Mouse (Mus musculus): ENCODE measurements around the gene Eif4g3.
"Not testable (repeated sequence)": the region's sequence is repeated elsewhere in the genome, so short reads cannot be mapped to it uniquely, and the experiment has no call there.

Gene Eif4g3

GRCm38 (mm10) chr4:138022761-138023160, 29.9 kb downstream of the Eif4g3 start:
- no peak for DNase-seq (ENCODE audit: extremely low spot score)

- DNase-seq (ENCODE audit: extremely low spot score) = no peak
Observed at GRCm38 (mm10) chr4:138023403-138024100, 30.7 kb downstream of the Eif4g3 start.

- DNase-seq (ENCODE audit: extremely low spot score) = no peak
Observed at GRCm38 (mm10) chr4:138029168-138029567, 36.3 kb downstream of the Eif4g3 start.

- no peak for DNase-seq (ENCODE audit: extremely low spot score)
Observed at GRCm38 (mm10) chr4:138031828-138032227, 39.0 kb downstream of the Eif4g3 start.

DNA sequence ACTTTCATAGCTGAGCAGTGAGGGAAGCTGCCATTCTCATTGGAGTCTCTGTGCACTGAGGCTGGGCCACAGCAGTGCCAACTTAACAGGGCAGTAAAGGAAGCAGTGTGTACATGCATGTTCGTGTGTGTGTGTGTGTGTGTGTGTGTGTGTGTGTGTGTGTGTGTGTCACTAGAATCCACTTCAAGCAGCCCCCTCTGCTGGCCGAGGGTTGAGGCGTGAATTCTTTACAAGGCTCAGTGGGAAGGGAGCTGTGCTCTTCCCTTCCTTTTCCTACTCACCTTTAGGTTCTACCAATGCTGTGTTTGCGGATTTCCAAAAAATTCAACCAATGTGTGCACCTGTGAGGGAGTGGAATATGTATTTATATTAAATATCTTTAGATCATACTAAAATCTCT, 41.0 kb downstream of the Eif4g3 start:
- DNase-seq (ENCODE audit: extremely low spot score) = no peak

DNA sequence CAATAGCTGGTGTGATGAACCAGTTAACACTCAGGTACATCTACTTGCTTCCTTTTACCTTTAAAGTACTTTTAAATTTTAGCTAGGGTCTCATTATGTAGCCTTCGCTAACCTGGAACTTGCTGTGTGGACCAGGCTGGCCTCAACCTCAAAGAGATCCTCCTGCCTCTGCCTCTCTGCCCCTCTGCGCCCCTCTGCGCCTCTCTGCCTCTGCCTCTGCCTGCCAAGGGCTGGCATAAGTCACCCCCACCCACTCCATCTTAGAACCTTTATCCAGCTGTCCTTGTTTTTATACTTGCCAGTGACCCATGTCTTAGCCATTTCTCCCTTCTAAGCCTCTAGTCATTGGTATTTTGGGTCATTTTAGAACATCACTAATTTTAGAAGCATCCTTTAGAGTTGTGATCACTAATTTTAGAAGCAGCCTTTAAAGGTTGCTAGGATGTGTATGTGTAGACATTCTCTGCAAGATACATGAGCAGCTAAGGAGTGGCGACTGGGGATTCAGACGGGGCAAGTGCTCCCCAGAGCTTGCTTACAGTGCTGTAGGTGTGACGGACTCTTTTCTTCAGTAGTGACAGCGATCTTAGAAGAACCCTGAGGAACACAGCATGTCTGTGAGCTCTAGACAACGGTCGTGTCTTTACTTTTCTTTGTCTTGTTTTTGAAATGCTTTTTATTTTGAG, 42.8 kb downstream of the Eif4g3 start:
- no peak for DNase-seq (ENCODE audit: extremely low spot score)

DNA sequence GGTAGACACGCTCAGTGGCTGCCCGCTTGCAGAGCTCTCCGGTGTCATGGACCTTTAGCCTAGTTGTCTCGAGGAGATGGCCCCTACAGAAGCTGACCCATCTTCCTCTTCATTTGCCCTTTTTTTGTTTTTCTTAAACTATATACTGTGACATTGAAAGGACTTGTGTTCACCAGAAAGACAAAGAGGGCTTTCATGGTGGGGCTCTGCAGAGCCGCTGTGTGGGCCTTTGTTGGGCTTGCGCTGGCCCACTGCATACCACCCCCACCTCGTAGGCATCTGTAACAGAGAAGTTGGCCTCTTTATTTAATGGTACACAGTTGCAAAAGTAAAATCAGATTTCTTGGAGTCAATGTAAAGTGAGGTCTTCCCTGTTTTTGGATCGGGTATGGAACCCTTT, 44.3 kb downstream of the Eif4g3 start:
- peak; percentile 22 for DNase-seq (ENCODE audit: extremely low spot score)

DNA sequence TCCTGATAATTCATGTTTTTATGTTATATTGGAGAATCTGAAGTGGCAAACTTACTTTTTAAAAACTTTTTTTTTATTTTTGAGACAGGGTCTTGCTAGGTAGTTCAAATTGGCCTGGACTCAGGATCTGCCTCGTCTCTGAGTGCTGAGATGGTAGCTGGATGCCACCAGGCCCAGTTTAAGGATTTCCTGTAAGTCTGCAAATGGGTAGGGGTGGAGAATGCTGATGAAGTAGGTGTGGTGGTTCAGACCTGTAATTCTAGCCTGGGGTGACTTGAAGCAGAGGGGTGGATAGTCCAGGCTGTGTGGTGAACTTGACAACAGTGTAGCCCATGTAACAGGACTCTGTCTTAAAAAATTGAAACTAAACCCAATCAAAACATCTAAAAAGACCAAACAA, 45.1 kb downstream of the Eif4g3 start:
- DNase-seq (ENCODE audit: extremely low spot score) = no peak

GRCm38 (mm10) chr4:138038365-138039274, 45.8 kb downstream of the Eif4g3 start:
- DNase-seq (ENCODE audit: extremely low spot score) = no peak

- DNase-seq (ENCODE audit: extremely low spot score) = no peak
Observed at GRCm38 (mm10) chr4:138039275-138039651, 46.4 kb downstream of the Eif4g3 start.

DNA sequence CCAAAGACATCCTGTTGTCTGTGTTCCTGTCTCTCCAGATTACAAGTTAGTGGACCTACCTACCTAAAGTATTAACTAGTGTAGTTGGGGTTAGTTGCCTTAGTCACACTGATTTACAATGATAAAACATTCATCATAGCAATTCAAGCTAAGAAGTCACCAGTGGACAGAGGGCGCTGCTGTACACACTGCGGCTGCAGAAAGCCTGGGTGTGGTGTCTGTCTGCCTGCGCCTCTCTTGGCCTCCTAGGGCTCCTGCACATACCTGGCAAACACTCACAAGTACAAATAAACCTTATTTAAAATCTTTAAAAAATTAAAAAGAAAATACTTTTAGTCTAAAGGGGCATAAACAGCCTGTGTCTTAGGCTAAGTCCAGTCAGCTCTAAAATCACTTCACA, 47.8 kb downstream of the Eif4g3 start:
- no peak for DNase-seq (ENCODE audit: extremely low spot score)

DNA sequence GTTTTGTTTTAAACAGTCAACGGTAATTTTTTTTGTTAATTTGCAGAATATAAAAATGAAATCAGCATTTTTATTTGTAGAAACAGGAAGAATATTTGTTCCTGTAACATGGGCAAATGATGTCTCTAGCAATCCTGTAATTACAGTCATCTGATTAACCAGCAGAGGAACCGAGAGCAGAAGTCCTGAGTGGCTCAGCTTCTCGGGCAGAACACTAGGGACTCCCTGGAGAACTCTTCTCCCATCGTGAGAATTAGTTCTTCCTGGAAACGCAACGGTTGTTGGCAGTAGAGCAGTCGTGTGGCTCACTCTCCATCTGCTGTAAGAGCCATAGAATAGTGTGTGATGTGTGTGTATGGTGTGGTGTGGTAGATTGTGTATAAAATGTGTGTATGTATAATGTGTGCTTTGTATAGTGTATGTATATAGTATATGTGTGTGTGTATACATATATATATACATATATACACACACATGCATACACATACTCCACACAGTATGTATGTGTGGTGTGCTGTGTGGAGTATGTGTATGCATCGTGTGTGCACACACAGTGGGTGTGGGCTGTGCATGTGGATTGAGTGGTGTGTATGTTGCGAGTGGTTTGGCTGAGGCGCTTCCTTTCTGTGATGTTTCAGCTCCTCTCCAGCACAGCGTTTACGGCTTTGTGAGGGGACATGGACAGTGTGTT, 48.9 kb downstream of the Eif4g3 start:
- DNase-seq (ENCODE audit: extremely low spot score) = no peak

DNA sequence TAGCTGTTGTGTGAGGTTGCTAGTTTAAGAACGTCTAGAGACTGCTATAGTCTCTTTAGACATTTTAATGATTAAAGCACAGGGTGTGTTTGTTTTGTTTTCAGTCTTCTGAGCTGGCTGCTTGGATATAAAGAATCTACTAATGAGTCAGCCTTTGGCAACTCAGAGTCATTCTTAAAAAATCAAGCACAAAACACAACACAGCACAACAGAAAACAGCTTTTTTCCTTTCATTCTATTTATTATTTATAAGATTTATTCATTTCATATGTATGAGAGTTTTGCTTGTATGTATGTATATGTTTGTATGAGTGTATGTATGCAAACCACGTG, 49.4 kb downstream of the Eif4g3 start:
- DNase-seq (ENCODE audit: extremely low spot score) = no peak

GRCm38 (mm10) chr4:138042625-138043024, 49.8 kb downstream of the Eif4g3 start:
- no peak for DNase-seq (ENCODE audit: extremely low spot score)

DNA sequence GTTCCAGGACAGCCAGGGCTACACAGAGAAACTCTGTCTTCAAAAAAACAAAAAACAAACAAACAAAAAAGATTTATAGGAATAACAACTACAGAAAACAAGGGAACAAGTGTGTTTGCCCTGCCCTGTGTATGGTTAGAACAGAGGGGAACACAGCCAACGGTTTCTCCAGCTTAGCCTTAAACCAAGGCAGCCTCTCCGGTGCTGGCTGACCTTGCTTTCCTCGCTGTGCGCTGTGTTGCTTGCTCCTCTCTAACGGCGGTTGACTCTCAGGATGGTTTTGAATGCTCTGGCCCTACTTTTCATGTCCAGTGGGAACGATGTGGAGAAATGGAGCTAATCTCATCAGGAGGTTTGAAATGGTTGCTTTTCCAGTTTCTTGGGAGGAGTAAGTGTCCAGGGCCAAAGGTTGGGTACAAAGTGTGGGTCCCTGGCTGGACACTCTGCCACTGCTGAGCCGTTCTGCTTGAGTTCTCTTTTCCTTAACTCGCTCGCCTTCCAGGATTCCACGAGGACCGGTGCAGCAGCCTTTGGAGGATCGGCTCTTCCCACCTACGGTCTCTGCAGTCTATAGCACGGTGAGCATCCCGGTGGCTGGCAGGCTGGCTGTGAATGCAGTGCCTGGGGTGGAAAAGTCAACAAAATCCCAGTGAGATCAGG, 52.1 kb downstream of the Eif4g3 start:
- DNase-seq (ENCODE audit: extremely low spot score) = no peak

DNA sequence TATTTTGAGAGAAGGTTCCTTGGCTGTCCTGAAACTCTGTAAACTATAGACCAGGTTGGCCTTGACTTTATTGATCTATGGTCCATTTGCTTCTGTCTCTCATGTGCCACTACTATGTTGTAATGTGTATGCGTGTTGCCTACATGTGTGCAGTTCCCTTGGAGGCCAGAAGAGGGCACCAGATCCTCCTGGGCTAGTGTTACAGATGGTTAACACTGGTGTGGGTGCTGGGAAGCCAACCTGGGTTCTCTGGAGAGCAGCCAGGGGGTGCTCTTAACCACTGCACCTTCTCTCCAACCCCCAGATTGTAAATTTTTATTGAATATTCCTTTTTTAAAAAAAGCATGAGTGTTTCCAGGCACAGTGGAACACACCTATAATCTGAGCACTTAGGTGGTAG, 53.0 kb downstream of the Eif4g3 start:
- DNase-seq (ENCODE audit: extremely low spot score) = no peak

DNA sequence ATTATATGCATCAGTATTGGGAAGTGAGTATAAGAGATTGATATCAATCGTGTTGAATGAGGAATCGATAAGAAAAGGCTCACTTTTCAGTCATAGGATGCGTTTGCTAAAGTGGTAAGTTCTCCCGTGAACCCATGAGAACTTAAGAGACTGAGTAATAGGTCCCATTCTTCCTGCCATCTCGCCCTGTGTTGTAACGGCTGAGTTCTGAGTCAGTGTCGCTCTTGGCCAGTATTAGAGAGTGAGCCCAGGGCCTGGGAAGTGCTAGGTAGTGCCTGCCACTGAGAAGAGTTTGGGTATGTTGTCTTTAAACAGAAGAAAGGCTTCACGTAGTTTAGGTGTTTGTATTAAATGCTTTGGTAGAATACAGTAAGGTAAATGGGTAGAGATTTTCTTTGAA, 53.5 kb downstream of the Eif4g3 start:
- no peak for DNase-seq (ENCODE audit: extremely low spot score)

GRCm38 (mm10) chr4:138049547-138049946, 56.7 kb downstream of the Eif4g3 start:
- DNase-seq (ENCODE audit: extremely low spot score) = no peak

DNA sequence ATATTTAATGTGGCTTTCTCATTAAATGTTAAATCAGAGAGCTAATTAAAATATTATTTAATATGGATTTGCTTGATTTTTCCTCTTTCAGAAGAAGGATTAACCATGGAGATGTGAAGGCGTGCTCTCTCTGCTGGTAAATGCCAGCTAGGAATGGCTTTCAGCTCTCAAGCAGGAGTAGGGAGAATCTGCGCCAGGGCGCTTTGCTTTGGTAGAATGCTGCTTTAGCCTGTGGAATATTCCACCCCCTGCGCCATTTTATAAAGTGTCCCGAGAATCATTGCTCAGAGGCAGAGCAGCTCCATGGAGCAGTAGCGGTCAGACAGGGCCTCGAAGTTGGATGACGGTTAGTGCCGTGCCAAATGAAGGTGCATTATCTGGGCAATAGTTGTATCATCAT, 58.7 kb downstream of the Eif4g3 start:
- DNase-seq (ENCODE audit: extremely low spot score) = no peak

GRCm38 (mm10) chr4:138056658-138057057, 63.8 kb downstream of the Eif4g3 start:
- no peak for DNase-seq (ENCODE audit: extremely low spot score)

DNA sequence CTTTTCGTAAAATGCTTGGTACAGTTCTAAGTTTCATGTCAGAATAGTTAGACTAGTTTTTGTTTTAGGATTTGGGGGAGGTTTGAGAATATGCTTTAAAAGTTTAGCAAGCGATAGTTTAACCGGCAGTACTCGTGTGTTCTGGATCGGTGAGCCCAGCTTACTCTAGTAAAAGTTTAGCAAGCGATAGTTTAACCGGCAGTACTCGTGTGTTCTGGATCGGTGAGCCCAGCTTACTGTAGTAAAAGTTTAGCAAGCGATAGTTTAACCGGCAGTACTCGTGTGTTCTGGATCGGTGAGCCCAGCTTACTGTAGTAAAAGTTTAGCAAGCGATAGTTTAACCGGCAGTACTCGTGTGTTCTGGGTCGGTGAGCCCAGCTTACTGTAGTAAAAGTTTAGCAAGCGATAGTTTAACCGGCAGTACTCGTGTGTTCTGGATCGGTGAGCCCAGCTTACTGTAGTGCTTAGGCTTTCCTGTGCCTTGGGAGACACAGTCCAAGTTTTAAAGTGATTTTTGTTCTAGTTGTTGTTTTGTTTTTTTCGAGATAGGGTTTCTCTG, 64.5 kb downstream of the Eif4g3 start:
- DNase-seq (ENCODE audit: extremely low spot score) = not testable (repeated sequence)

All from embryo, embryonic 9.5 days (tissue).